Mouse (Mus musculus) limb, embryonic 12.5 days (tissue): ENCODE data around the gene Col6a2. TPM values are rescaled to one million over a fixed set of nuclear protein-coding genes. Genes with fewer than 3 reads are reported as not detected.
A peak's percentile ranks its signal among the peaks of the same experiment; 100 is the strongest.

Experiments
- ATAC-seq: fragments of 200-750 bp; cut with Nextera tagmentation; 2 replicates; pipeline ENCODE4 v1.8.0; 2017; ENCODE audit warnings: low read depth, moderate TSS enrichment; ENCODE audit not compliant: insufficient number of reproducible peaks, insufficient read depth, low FRiP score, low TSS enrichment
- H3K27ac ChIP-seq: fragments of 300-500 bp; sonication (generic); 2 replicates; pipeline ENCODE4 v1.5.1; 2016; ENCODE audit warnings: mild to moderate bottlenecking, moderate library complexity
- H3K27me3 ChIP-seq: fragments of 300-500 bp; sonication (generic); 2 replicates; pipeline ENCODE4 v1.6.1; 2016; ENCODE audit warnings: mild to moderate bottlenecking, moderate library complexity
- H3K36me3 ChIP-seq: fragments of 300-500 bp; sonication (generic); 2 replicates; pipeline ENCODE4 v1.6.1; 2016; ENCODE audit warnings: mild to moderate bottlenecking, moderate library complexity
- H3K4me1 ChIP-seq: fragments of 300-500 bp; sonication (generic); replicated peaks from 2 replicates; pipeline ENCODE4 v1.6.1; 2016
- H3K4me2 ChIP-seq: fragments of 300-500 bp; sonication (generic); 2 replicates; pipeline ENCODE4 v1.6.1; 2016; ENCODE audit warnings: mild to moderate bottlenecking, moderate library complexity
- H3K4me3 ChIP-seq: fragments of 300-500 bp; sonication (generic); replicated peaks from 2 replicates; pipeline ENCODE4 v1.5.1; 2016; ENCODE audit warnings: mild to moderate bottlenecking
- H3K9ac ChIP-seq: fragments of 300-500 bp; sonication (generic); replicated peaks from 2 replicates; pipeline ENCODE4 v1.6.1; 2016; ENCODE audit warnings: mild to moderate bottlenecking, moderate library complexity
- H3K9me3 ChIP-seq: fragments of 300-500 bp; sonication (generic); 2 replicates; pipeline ENCODE4 v1.6.1; 2016; ENCODE audit warnings: mild to moderate bottlenecking, moderate library complexity
- WGBS: fragments of 180-500 bp; shearing (Covaris S2); methylation state at CpG from one replicate; pipeline ENCODE4 v1.1.7; 2016; 5-methylcytosine and 5-hydroxymethylcytosine counted together
- polyA plus RNA-seq: library from polyadenylated mRNA; unstranded; fragments of >200 nt; fragmentation: Nextera tagmentation; extraction: Ambion mirVana; gene quantifications from 2 replicates; pipeline ENCODE4 v1.2.1, GENCODE M21; 2016

The Col6a2 gene
- polyA plus RNA-seq, 1 experiment from 2014 or later, result 47.6 TPM

- Histone ChIP-seq H3K36me3 (no peaks in the 10 kb centered on the region), H3K9ac (no peak overlapping the region), H3K9me3 (no peaks in the 10 kb centered on the region), H3K4me2 (no peak overlapping the region), H3K4me3 (no peak overlapping the region), H3K27me3 (no peaks in the 10 kb centered on the region), H3K27ac (no peak overlapping the region), H3K4me1 (peaks cover 13% of the 10 kb centered on the region)
- 93% methylated on average over 10 of the region's 10 CpGs for WGBS
- no peak for ATAC-seq
Observed at GRCm38 (mm10) chr10:76648738-76649137, 25.3 kb upstream of the Col6a2 start.

DNA sequence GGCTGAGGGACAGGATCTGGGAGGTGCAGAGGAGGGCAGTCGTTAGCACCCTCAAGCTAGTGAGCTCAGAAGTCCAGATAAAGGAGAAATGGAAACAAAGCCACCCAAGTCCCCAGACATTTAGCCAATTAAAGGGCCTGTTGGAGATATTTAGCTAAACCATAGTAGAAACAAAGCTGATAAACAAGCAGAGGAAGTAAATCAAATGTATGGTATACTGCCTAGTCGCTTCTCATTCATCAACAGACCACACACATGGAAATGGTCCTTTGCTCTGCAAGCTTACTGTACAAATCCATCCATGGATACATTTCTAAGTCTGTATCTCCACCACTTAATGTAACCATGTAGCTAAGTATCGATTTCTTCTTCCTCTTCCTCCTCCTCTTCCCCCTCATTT, 24.0 kb upstream of the Col6a2 start:
- Histone ChIP-seq H3K9ac (no peak overlapping the region), H3K4me1 (peaks cover 18% of the 10 kb centered on the region), H3K27ac (no peak overlapping the region), H3K9me3 (no peaks in the 10 kb centered on the region), H3K27me3 (no peaks in the 10 kb centered on the region), H3K4me2 (no peak overlapping the region), H3K36me3 (no peaks in the 10 kb centered on the region), H3K4me3 (no peak overlapping the region)
- WGBS, result 75% methylated on average over 3 of the region's 3 CpGs
- ATAC-seq, result no peak

DNA sequence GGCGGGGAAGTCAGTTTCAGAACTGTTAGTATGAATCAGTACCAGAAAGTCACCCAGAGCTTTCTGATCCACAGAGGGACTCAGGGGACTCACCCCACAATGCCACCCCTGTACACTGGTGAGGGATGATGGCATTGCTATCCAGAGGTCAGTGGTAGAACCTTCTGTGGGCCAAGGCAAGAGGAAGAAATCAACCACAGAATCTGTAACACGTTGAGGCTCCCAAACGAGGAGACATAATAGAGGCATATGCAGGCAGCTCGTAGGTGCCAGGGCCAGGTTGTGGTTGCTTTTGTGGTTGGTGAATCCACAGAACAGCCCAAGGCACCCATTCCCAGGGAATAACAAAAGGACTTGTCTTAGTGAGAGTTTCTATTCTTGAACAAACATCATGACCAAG, 22.3 kb upstream of the Col6a2 start:
- Histone ChIP-seq H3K4me3 (no peak overlapping the region), H3K27me3 (no peaks in the 10 kb centered on the region), H3K9me3 (no peaks in the 10 kb centered on the region), H3K27ac (no peak overlapping the region), H3K4me2 (no peak overlapping the region), H3K36me3 (no peaks in the 10 kb centered on the region), H3K4me1 (peaks cover 16% of the 10 kb centered on the region), H3K9ac (no peak overlapping the region)
- ATAC-seq, result no peak
- WGBS, result 85% methylated on average over 4 of the region's 4 CpGs

DNA sequence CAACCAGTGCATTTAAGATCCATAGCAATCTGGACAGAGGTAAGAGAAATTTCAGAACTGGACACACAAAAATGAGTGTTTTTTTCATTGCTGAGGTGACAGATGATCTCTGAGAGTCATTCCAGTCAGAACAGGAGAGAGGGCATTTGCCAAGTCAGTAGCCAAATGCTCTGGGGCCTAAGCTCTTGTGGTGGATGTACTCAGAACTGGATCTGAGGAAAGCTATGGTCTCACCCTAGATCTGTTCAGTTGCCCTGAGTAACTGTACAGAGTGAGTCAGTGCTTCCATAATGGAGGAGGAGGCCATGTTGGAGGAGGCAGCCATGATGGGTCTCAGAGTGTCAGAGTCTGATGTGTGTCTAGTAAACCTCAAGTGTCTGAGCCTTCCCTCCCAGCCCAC, 21.6 kb upstream of the Col6a2 start:
- H3K9me3 ChIP-seq, result no peaks in the 10 kb centered on the region
- no peak overlapping the region for H3K27ac ChIP-seq

DNA sequence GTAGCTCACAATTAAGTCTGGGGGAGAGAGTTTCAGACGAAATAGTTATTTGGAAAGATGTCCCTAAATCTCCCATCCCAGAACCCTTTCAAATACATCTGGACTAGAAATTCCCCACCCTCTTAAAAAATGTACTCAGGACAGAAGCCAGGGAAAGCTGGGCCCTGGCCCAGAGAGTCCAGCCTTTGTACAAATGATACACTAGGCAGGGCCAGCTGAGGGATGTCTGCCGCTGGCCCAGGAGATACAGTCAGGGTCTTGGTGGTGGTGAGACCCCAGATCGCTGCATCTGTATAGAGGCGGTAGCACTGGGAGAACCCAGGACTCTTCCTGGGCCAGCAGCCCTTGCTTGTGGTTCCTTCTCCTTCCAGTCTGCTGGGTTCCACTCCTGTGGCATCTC, 20.6 kb upstream of the Col6a2 start:
- no peak overlapping the region for H3K4me3 ChIP-seq
- peaks cover 11% of the 10 kb centered on the region for H3K4me1 ChIP-seq
- H3K27me3 ChIP-seq, result no peaks in the 10 kb centered on the region
- H3K9ac ChIP-seq, result no peak overlapping the region
- H3K27ac ChIP-seq, result 0 out of 2 replicates have a peak overlapping the region, but pooled peaks have one; percentile 7
- WGBS, result 83% methylated on average over 4 of the region's 4 CpGs
- H3K9me3 ChIP-seq, result no peaks in the 10 kb centered on the region
- H3K36me3 ChIP-seq, result no peaks in the 10 kb centered on the region
- H3K4me2 ChIP-seq, result no peak overlapping the region
- ATAC-seq, result no peak

More for the DNA sequence above, 21.6 kb upstream of the Col6a2 start:
- no peak overlapping the region for H3K4me3 ChIP-seq
- no peak for ATAC-seq
- H3K36me3 ChIP-seq, result no peaks in the 10 kb centered on the region
- H3K4me1 ChIP-seq, result peaks cover 11% of the 10 kb centered on the region
- no peak overlapping the region for H3K4me2 ChIP-seq
- H3K27me3 ChIP-seq, result no peaks in the 10 kb centered on the region
- no peak overlapping the region for H3K9ac ChIP-seq

DNA sequence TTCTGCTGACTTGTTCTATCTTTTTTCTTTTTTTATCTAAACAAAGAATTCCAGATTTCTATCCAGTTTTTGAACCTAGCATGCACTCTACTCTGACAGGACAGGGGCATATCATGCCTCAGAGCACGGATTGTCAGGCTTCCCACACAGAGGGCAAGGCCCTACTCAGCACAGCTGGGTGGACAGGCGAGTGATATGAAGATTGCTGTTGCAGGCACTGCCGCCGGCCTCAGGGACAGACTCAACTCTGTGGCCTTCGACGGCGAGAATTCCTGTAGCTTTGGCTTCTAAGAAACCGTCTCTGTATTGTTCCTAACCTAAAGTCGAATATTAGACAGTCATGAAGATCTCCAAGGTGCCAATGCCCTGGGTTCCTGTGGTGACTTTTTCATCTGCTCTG, 20.0 kb upstream of the Col6a2 start:
- Histone ChIP-seq H3K4me2 (no peak overlapping the region), H3K4me1 (peaks cover 11% of the 10 kb centered on the region), H3K27ac (peak overlapping the region; percentile 85), H3K9me3 (no peaks in the 10 kb centered on the region), H3K9ac (no peak overlapping the region), H3K27me3 (no peaks in the 10 kb centered on the region), H3K4me3 (no peak overlapping the region), H3K36me3 (no peaks in the 10 kb centered on the region)
- no peak; the same call in 1 of the 2 replicates for ATAC-seq
- WGBS, result 82% methylated on average over 9 of the region's 9 CpGs

DNA sequence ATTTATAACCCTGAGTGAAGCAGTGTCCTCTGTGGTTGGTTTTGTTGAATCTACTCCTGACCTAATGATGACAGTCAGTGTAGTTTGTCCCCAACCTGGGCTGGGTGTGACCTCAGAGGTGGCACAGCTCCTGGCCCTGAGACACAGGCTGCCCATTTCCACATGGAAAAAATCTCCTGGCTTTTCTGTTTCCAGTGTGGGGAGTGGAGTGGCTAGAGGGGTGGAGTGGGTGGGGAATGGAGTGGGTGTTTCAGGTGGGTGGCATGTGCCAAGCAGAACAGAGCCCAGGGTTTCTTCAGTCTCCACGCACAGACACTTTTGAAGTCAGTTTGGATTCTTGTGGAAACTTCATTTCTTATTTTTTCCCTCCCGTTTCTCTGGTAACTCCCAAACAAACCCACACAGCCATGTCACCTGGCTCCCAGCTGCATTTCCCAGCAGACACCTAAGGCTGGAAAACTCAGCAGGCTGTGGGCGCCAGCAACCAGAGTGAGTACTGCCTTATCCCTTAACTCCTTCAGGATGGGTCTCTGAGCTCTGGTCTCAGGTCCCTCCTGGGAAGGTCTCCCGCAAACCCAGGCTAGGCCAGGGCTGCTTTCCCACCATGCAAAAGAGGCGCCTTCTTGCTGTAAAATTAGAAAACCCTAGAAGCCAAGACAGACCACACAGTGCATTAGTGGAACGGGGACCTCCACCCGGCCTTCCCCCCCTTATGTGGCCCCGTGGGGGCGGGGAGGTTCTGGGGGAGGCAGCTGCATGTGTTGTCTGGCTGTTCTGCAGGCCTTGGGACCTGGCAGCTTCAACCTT, 19.4 kb upstream of the Col6a2 start:
- Histone ChIP-seq H3K4me2 (no peak overlapping the region), H3K4me1 (peaks cover 11% of the 10 kb centered on the region), H3K27ac (peak overlapping the region; percentile 85), H3K27me3 (no peaks in the 10 kb centered on the region), H3K36me3 (no peaks in the 10 kb centered on the region), H3K9me3 (no peaks in the 10 kb centered on the region), H3K9ac (no peak overlapping the region), H3K4me3 (no peak overlapping the region)
- 57% methylated on average over 9 of the region's 9 CpGs for whole genome bisulfite sequencing
- peak; percentile 81; the same call in 1 of the 2 replicates for ATAC-seq

DNA sequence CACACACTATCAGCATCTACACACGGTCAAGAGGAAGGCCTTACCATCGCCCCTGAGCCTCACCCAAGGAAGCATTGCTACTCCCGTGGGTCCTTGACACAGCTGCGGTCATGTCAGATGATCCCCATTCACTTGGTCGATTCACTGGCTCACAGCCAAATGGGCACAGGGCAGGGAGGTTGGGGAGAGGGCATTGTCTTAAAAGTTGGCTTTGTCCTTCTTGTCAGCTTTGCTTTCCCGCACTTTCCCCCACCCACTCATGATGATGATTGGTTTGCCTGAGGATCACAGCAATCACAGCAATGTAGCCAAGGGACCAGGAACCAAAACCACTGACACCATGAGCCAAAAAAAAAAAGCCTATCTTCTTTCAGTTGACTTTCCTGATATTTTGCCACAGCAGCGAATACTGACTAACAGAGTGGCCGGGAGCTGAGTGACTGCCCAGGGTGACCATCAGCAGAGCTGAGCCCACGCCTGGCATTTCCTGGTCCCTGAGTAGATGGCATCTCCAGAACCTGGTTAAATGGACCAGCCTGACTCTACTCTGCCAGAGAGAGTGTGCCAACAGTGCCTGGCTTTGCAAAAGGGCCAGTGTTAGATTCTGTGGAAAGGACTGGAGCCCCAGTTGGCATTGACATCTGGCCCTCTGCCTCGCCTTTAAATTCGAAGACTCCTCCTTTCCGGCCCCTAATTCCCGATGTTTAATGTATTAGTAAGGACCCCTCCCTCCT, 18.6 kb upstream of the Col6a2 start:
- 92% methylated on average over 13 of the region's 13 CpGs for WGBS
- H3K9me3 ChIP-seq, result no peaks in the 10 kb centered on the region
- H3K27ac ChIP-seq, result peak overlapping the region; percentile 85; the same call in 1 of the 2 replicates
- H3K4me1 ChIP-seq, result peaks cover 11% of the 10 kb centered on the region
- no peak for ATAC-seq
- H3K9ac ChIP-seq, result no peak overlapping the region
- H3K27me3 ChIP-seq, result no peaks in the 10 kb centered on the region
- H3K36me3 ChIP-seq, result no peaks in the 10 kb centered on the region
- no peak overlapping the region for H3K4me3 ChIP-seq
- H3K4me2 ChIP-seq, result no peak overlapping the region

DNA sequence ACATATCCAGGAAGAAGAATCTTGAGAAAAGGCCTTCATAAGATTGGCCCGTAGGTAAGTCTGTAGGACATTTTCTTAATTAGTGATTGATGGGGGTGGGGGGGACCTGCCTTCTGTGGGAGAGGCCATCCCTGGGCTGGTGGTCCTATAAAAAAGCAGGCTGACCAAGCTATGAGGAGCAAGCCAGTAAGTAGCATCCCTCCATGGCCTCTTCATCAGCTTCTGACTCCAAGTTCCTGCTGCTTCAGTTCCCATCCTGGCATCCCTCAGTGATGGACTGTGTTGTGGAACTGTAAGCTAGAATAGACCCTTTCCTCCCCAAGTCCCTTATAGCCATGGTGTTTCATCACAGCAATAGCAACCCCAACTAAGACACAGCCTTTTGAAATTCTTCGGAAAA, 16.5 kb upstream of the Col6a2 start:
- H3K4me2 ChIP-seq, result no peak overlapping the region
- no peak overlapping the region for H3K27ac ChIP-seq
- H3K36me3 ChIP-seq, result no peaks in the 10 kb centered on the region
- ATAC-seq, result no peak
- H3K9ac ChIP-seq, result no peak overlapping the region
- H3K9me3 ChIP-seq, result no peaks in the 10 kb centered on the region
- H3K27me3 ChIP-seq, result no peaks in the 10 kb centered on the region
- H3K4me3 ChIP-seq, result no peak overlapping the region
- WGBS, result 86% methylated on average over 2 of the region's 2 CpGs
- peaks cover 27% of the 10 kb centered on the region for H3K4me1 ChIP-seq

DNA sequence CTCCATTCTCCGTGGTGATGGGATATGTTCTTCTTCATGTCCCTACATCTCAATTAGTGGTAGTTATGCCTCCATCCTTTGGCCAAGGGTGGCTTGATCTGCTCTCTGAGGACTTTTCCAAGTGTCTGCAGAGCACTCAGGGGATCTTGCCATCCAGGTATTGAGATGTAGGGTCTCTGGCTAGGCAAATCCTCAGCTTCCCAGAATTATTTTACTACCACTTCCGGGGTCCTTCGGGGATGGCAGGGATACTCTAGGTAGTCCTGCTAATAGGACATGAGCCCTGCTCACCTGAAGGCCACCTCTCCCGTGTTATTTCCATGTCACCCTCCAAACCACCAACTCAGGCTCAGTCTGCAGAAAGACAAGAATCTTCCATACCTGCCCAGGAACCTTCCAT, 13.2 kb upstream of the Col6a2 start:
- H3K9me3 ChIP-seq, result no peaks in the 10 kb centered on the region
- 77% methylated on average over 4 of the region's 4 CpGs for WGBS
- H3K36me3 ChIP-seq, result no peaks in the 10 kb centered on the region
- peak overlapping the region; percentile 85 for H3K27ac ChIP-seq
- H3K4me3 ChIP-seq, result no peak overlapping the region
- no peaks in the 10 kb centered on the region for H3K27me3 ChIP-seq
- no peak overlapping the region for H3K9ac ChIP-seq
- no peak for ATAC-seq
- no peak overlapping the region for H3K4me2 ChIP-seq
- H3K4me1 ChIP-seq, result peaks cover 43% of the 10 kb centered on the region

DNA sequence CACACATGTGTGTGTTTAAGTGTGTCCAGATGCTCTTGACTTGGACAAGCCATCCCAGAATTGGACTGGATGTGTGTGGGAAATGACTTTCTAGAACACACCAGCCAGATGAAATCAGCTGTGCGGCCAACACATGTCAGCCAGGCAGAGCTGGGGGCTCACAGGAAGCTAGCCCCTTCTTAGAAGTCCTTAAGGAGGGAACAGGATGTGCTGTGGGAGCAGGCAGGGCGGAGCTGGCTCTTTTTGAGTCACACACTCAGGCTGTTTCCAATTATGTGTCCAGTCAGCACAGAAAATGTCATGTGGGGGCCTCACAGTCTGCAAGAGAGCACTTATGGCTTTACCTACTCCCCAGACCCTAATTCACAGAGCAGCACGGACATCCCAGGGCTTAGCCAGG, 12.6 kb upstream of the Col6a2 start:
- Histone ChIP-seq H3K4me1 (peaks cover 43% of the 10 kb centered on the region), H3K36me3 (no peaks in the 10 kb centered on the region), H3K9ac (no peak overlapping the region), H3K27me3 (no peaks in the 10 kb centered on the region), H3K4me3 (no peak overlapping the region), H3K4me2 (no peak overlapping the region), H3K27ac (peak overlapping the region; percentile 85), H3K9me3 (no peaks in the 10 kb centered on the region)
- WGBS, result 15% methylated on average over 3 of the region's 3 CpGs
- ATAC-seq, result no peak; the same call in 1 of the 2 replicates
